Mouse (Mus musculus) cerebellum, postnatal 4 days (tissue): ENCODE measurements around the gene Tars2.
A peak's percentile ranks its signal among the peaks of the same experiment; 100 is the strongest.
"Not testable (repeated sequence)": the region's sequence is repeated elsewhere in the genome, so short reads cannot be mapped to it uniquely, and the experiment has no call there.

Source experiments
- DNase-seq, 2 experiments: peaks; one replicate each; pipeline ENCODE4 v3.0.0; 2022; ENCODE audit warnings: low spot score in 2 of 2, mixed read lengths in 1 of 2

Tars2 gene

GRCm38 (mm10) chr3:95760106-95760505 lies at the start of gene Tars2:
TSS of gene Tars2 (minus strand) at chr3:95760206.
- DNase-seq, result no peak

- no peak for DNase-seq
Observed at GRCm38 (mm10) chr3:95808384-95808783, 48.4 kb upstream of the Tars2 start.

- DNase-seq, result not testable (repeated sequence)
Observed at GRCm38 (mm10) chr3:95807630-95808029, 47.6 kb upstream of the Tars2 start.

- DNase-seq, result no peak
Observed at GRCm38 (mm10) chr3:95806677-95807076, 46.7 kb upstream of the Tars2 start.

GRCm38 (mm10) chr3:95803851-95804250 lies 43.8 kb upstream of the Tars2 start:
- no peak for DNase-seq

- DNase-seq, result no peak
Observed at GRCm38 (mm10) chr3:95798756-95799155, 38.8 kb upstream of the Tars2 start.

- DNase-seq, result no peak
Observed at GRCm38 (mm10) chr3:95794299-95794698, 34.3 kb upstream of the Tars2 start.

GRCm38 (mm10) chr3:95793662-95794061 lies 33.7 kb upstream of the Tars2 start:
- no peak for DNase-seq

GRCm38 (mm10) chr3:95785501-95785900 lies 25.5 kb upstream of the Tars2 start:
- no peak for DNase-seq

- no peak for DNase-seq
Observed at GRCm38 (mm10) chr3:95771985-95772384, 12.0 kb upstream of the Tars2 start.

GRCm38 (mm10) chr3:95765534-95765933 lies 5.5 kb upstream of the Tars2 start:
- no peak for DNase-seq

- no peak for DNase-seq
Observed at GRCm38 (mm10) chr3:95763811-95764210, 3.8 kb upstream of the Tars2 start.

GRCm38 (mm10) chr3:95762961-95763360 lies 3.0 kb upstream of the Tars2 start:
- no peak for DNase-seq

- DNase-seq, result no peak
Observed at GRCm38 (mm10) chr3:95761771-95762170, 1.8 kb upstream of the Tars2 start.

GRCm38 (mm10) chr3:95760656-95761055 lies 650 bp upstream of the Tars2 start:
- DNase-seq, result no peak

GRCm38 (mm10) chr3:95758467-95759218 lies 1.4 kb downstream of the Tars2 start:
- no peak for DNase-seq

GRCm38 (mm10) chr3:95756808-95757207 lies 3.2 kb downstream of the Tars2 start:
- DNase-seq, result no peak

GRCm38 (mm10) chr3:95754345-95755206 lies 5.4 kb downstream of the Tars2 start:
- peak; percentile 89 to 92 for DNase-seq

GRCm38 (mm10) chr3:95752935-95753334 lies 7.1 kb downstream of the Tars2 start:
- DNase-seq, result no peak

- no peak for DNase-seq
Observed at GRCm38 (mm10) chr3:95740406-95740805, 19.6 kb downstream of the Tars2 start.

GRCm38 (mm10) chr3:95739353-95740104 lies 20.5 kb downstream of the Tars2 start, which contains the start of gene Ecm1:
TSS of gene Ecm1 (minus strand) at chr3:95739569.
- no peak for DNase-seq

GRCm38 (mm10) chr3:95735071-95735670 lies 24.8 kb downstream of the Tars2 start:
- DNase-seq, result no peak
